ENCODE assay signal across 8 mouse cellular contexts in genomic region chr7:45921242-45921621, GRCm38 (mm10). TPM values are rescaled to one million over a fixed set of nuclear protein-coding genes. Genes with fewer than 3 reads are reported as not detected.
DNase-seq lines count a peak whose midpoint lies in the region; ATAC-seq and TF ChIP-seq lines count a peak whose summit lies in the region.

Gene Emp3 (minus strand): TSS chr7:45921404.

- in situ Hi-C loops in ES-E14 (cut with MboI; ENCODE audit: low sequenced_read_pairs in 2 of 2, unreplicated experiment in 2 of 2): loop anchor here in 1 of 2 experiments (10.0 kb wide), 1 partner anchor 176 kb away; no protein-coding TSS in a partner anchor

- no peaks in the 10 kb centered on the region for H3K27me3 ChIP-seq in intestine, postnatal 0 days (replicated peaks; ENCODE audit: control insufficient read depth, insufficient read depth, low read length)
- H3K27me3 ChIP-seq in spleen, adult 2 months (ENCODE audit: control insufficient read depth, insufficient read depth, low read length): no peaks in the 10 kb centered on the region

- H3K9me3 ChIP-seq in ES-E14 (ENCODE audit: control insufficient read depth, insufficient read depth, low read depth, low read length): no peaks in the 10 kb centered on the region
- no peaks in the 10 kb centered on the region for H3K9me3 ChIP-seq in intestine, postnatal 0 days (ENCODE audit: control insufficient read depth)

- WGBS in intestine, postnatal 0 days: 11% methylated on average over 9 of the region's 9 CpGs
- WGBS in spleen, adult 2 months: 0% methylated on average over 9 of the region's 9 CpGs

- peak within 1 kb of the TSS; percentile 57 for H3K4me2 ChIP-seq in intestine, postnatal 0 days (replicated peaks; ENCODE audit: low read depth)

- no peak; the same call in none of the 2 replicates for TF ChIP-seq POLR2A in spleen, adult 2 months (IDR thresholded peaks at IDR 0.05; ENCODE audit: low read depth, low read length)

- peaks cover 8 to 32% of the 10 kb centered on the region in 2 experiments; a peak in 3 of 4 replicates for H3K4me1 ChIP-seq in ES-E14 (ENCODE audit: control insufficient read depth in 2 of 2, insufficient read depth in 2 of 2, low read length in 2 of 2, poor library complexity in 1 of 2)
- H3K4me1 ChIP-seq in intestine, postnatal 0 days (replicated peaks; ENCODE audit: control insufficient read depth, insufficient read depth, low read length): peaks cover 8% of the 10 kb centered on the region; the same call in 1 of the 2 replicates
- peaks cover 39% of the 10 kb centered on the region for H3K4me1 ChIP-seq in spleen, adult 2 months (ENCODE audit: control insufficient read depth, insufficient read depth, insufficient read length)

- H3K9ac ChIP-seq in ES-E14 (ENCODE audit: insufficient read depth, low read depth, low read length, poor library complexity, severe bottlenecking): peak within 1 kb of the TSS; percentile 53; the same call in 1 of the 2 replicates
- peak within 1 kb of the TSS; percentile 51; the same call in 1 of the 2 replicates for H3K9ac ChIP-seq in intestine, postnatal 0 days (ENCODE audit: low read depth, low read length)

- ATAC-seq in intestine, postnatal 0 days: no peak

- 0 out of 2 replicates have a peak within 1 kb of the TSS, but pooled peaks have one; percentile 16 for H3K27ac ChIP-seq in ES-E14 (ENCODE audit: insufficient read depth, low read depth, low read length, poor library complexity, severe bottlenecking)
- H3K27ac ChIP-seq in intestine, postnatal 0 days (ENCODE audit: low read depth, low read length): peak within 1 kb of the TSS; percentile 85
- peak within 1 kb of the TSS; percentile 93 for H3K27ac ChIP-seq in spleen, adult 2 months (ENCODE audit: insufficient read depth, low read length)

- H3K4me3 ChIP-seq in ES-E14 (ENCODE audit: insufficient read depth in 1 of 2, low read depth in 1 of 2, low read length in 2 of 2, poor library complexity in 1 of 2, severe bottlenecking in 1 of 2): peak within 1 kb of the TSS in 1 of 2 experiments; percentile 3; a peak in 1 of 4 replicates
- peak within 1 kb of the TSS; percentile 46 for H3K4me3 ChIP-seq in intestine, postnatal 0 days (ENCODE audit: low read depth, low read length)
- H3K4me3 ChIP-seq in spleen, adult 2 months (ENCODE audit: extremely low read depth, insufficient read depth, insufficient read length): peak within 1 kb of the TSS; percentile 72

- no peak for TF ChIP-seq CTCF in intestine, postnatal 0 days (IDR thresholded peaks at IDR 0.05; ENCODE audit: low read depth)
- TF ChIP-seq CTCF in spleen, adult 2 months (IDR thresholded peaks at IDR 0.05; ENCODE audit: extremely low read depth, insufficient read depth, insufficient read length, insufficient replicate concordance): no peak

- DNase-seq in ES-E14 (ENCODE audit: low read depth, low spot score): no peak
- peak; percentile 61 for DNase-seq in c-Kit-positive CD71-positive TER-119-negative erythroid progenitor cells, embryonic 14.5 days (ENCODE audit: low read depth)
- peak; percentile 98 for DNase-seq in heart, adult 11 months
- DNase-seq in lung, postnatal 14 days: peak; percentile 67
- peak; percentile 66 to 69 for DNase-seq in spleen, adult 2 months (ENCODE audit: low read depth in 1 of 2, low spot score in 2 of 2)
- no peak for DNase-seq in cerebellum, adult 18-20 months
- DNase-seq in layer of hippocampus, postnatal 10 days (ENCODE audit: low spot score in 2 of 2): no peak

- no peaks in the 10 kb centered on the region for H3K36me3 ChIP-seq in ES-E14 (ENCODE audit: control insufficient read depth, insufficient read depth, low read length, poor library complexity, severe bottlenecking)
- H3K36me3 ChIP-seq in intestine, postnatal 0 days (ENCODE audit: control insufficient read depth, insufficient read depth): peaks cover 7% of the 10 kb centered on the region; the same call in 1 of the 2 replicates
- peaks cover 7% of the 10 kb centered on the region for H3K36me3 ChIP-seq in spleen, adult 2 months (ENCODE audit: control insufficient read depth, insufficient read depth, low read length)

TF ChIP-seq in ES-E14, 5 proteins besides CTCF, POLR2A, EP300 and RAD21:
- TF ChIP-seq HCFC1 (IDR thresholded peaks at IDR 0.05; ENCODE audit: borderline replicate concordance, insufficient read depth, low read length) (no peak), MAFK (IDR thresholded peaks at IDR 0.05; ENCODE audit: insufficient read depth, low read depth, low read length) (no peak), CHD2 (IDR thresholded peaks at IDR 0.05; ENCODE audit: low read depth, low read length) (no peak), ZC3H11A (IDR thresholded peaks at IDR 0.05; ENCODE audit: borderline replicate concordance, low read depth, low read length) (no peak), ZNF384 (IDR thresholded peaks at IDR 0.05; ENCODE audit: low read depth, low read length) (no peak)
TF ChIP-seq in ES-E14: peak in this region for 0.

RNA-seq across cellular contexts. Expression of gene Emp3, which starts in this region (rescaled TPM):
- 43.8 and 56.5 TPM in 2 replicates for total RNA-seq in ES-E14 (2012; rRNA removed)
- 82.4 and 83.3 TPM in 2 replicates for polyA plus RNA-seq in intestine, postnatal 0 days (2015; fragmentation: Nextera tagmentation; extraction: Ambion mirVana)
- polyA plus RNA-seq in spleen, adult 2 months (2012; rRNA removed): 245 and 301 TPM in 2 replicates
- 1 to 10 TPM; 6.2 TPM for total RNA-seq in layer of hippocampus, postnatal 10 days (2021)

Comparison
In these comparisons a context has a peak if more than half of its experiments do, and no peak if none do; other contexts are left out.
1. DNase-seq: peak in c-Kit-positive CD71-positive TER-119-negative erythroid progenitor cells, embryonic 14.5 days (single experiment), heart, adult 11 months (single experiment), lung, postnatal 14 days (single experiment) and spleen, adult 2 months (2 of 2); none in ES-E14 (single experiment), cerebellum, adult 18-20 months (0 of 2) and layer of hippocampus, postnatal 10 days (0 of 2).
2. H3K27ac ChIP-seq: peak in every context shown above with its lines; median percentile 93 in spleen, adult 2 months; 85 in intestine, postnatal 0 days; 16 in ES-E14.